Mouse (Mus musculus) embryonic facial prominence, embryonic 11.5 days (tissue): ENCODE data around the gene Dazap2. TPM values are rescaled to one million over a fixed set of nuclear protein-coding genes. Genes with fewer than 3 reads are reported as not detected.

Experiments
- ATAC-seq: fragments of 200-750 bp; cut with Nextera tagmentation; replicated peaks from 2 replicates; pipeline ENCODE4 v1.8.0; 2017; ENCODE audit warnings: low read depth; ENCODE audit not compliant: insufficient number of reproducible peaks, low FRiP score, low TSS enrichment
- DNase-seq: peaks from one replicate; pipeline ENCODE4 v3.0.0-alpha.2; 2015; ENCODE audit warnings: low spot score
- H3K27ac ChIP-seq: fragments of 300-500 bp; sonication (generic); replicated peaks from 2 replicates; pipeline ENCODE4 v1.5.1; 2014; ENCODE audit warnings: mild to moderate bottlenecking, low read depth, low read length, control low read depth
- H3K27me3 ChIP-seq: fragments of 300-500 bp; sonication (generic); 2 replicates; pipeline ENCODE4 v1.6.1; 2014; ENCODE audit warnings: mild to moderate bottlenecking, low read length, moderate library complexity, mixed read lengths; ENCODE audit not compliant: control insufficient read depth, insufficient read depth
- H3K36me3 ChIP-seq: fragments of 300-500 bp; sonication (generic); replicated peaks from 2 replicates; pipeline ENCODE4 v1.6.1; 2014; ENCODE audit warnings: low read depth, mild to moderate bottlenecking, low read length, moderate library complexity, mixed read lengths; ENCODE audit not compliant: control insufficient read depth, insufficient read depth
- H3K4me1 ChIP-seq: fragments of 300-500 bp; sonication (generic); 2 replicates; pipeline ENCODE4 v1.6.1; 2014; ENCODE audit warnings: low read length, mixed read lengths; ENCODE audit not compliant: control insufficient read depth, insufficient read depth
- H3K4me2 ChIP-seq: fragments of 300-500 bp; sonication (generic); 2 replicates; pipeline ENCODE4 v1.6.1; 2014; ENCODE audit warnings: low read depth, mild to moderate bottlenecking, control low read depth, low read length, moderate library complexity
- H3K4me3 ChIP-seq: fragments of 300-500 bp; sonication (generic); 2 replicates; pipeline ENCODE4 v1.5.1; 2014; ENCODE audit warnings: low read depth, low read length, control low read depth
- H3K9ac ChIP-seq: fragments of 300-500 bp; sonication (generic); replicated peaks from 2 replicates; pipeline ENCODE4 v1.6.1; 2014; ENCODE audit warnings: mild to moderate bottlenecking, control low read depth, low read length
- H3K9me3 ChIP-seq: fragments of 300-500 bp; sonication (generic); replicated peaks from 2 replicates; pipeline ENCODE4 v1.6.1; 2016; ENCODE audit warnings: mild to moderate bottlenecking, low read length, inconsistent platforms, mixed read lengths; ENCODE audit not compliant: control insufficient read depth
- WGBS: fragments of 180-500 bp; shearing (Covaris S2); extraction: QIAGEN DNeasy Blood & Tissue Kit; methylation state at CpG from one replicate; pipeline ENCODE4 v1.1.7; 2014; 5-methylcytosine and 5-hydroxymethylcytosine counted together
- polyA plus RNA-seq: library from polyadenylated mRNA; unstranded; fragments of >200 nt; fragmentation: Nextera tagmentation; extraction: Ambion mirVana; gene quantifications from 2 replicates; pipeline ENCODE4 v1.2.1, GENCODE M21; 2014

Dazap2 gene
- polyA plus RNA-seq, 1 experiment from 2014 or later = 210 TPM

GRCm38 (mm10) chr15:100642451-100642850 lies 27.3 kb downstream of the Dazap2 start:
- Histone ChIP-seq H3K27ac (no peak overlapping the region), H3K27me3 (peaks cover 11% of the 10 kb centered on the region; the same call in 1 of the 2 replicates), H3K9ac (no peak overlapping the region), H3K36me3 (no peaks in the 10 kb centered on the region), H3K4me1 (no peaks in the 10 kb centered on the region), H3K9me3 (no peaks in the 10 kb centered on the region), H3K4me2 (no peak overlapping the region), H3K4me3 (no peak overlapping the region)
- 90% methylated on average over 7 of the region's 7 CpGs for WGBS
- DNase-seq (no peak), ATAC-seq (no peak)

GRCm38 (mm10) chr15:100646161-100646560 lies 31.0 kb downstream of the Dazap2 start:
- no peak overlapping the region for H3K4me2 ChIP-seq
- no peak for DNase-seq
- no peak overlapping the region for H3K9ac ChIP-seq
- WGBS = 81% methylated on average over 6 of the region's 6 CpGs
- no peaks in the 10 kb centered on the region for H3K4me1 ChIP-seq
- no peaks in the 10 kb centered on the region for H3K9me3 ChIP-seq
- H3K27ac ChIP-seq = no peak overlapping the region
- H3K36me3 ChIP-seq = no peaks in the 10 kb centered on the region
- ATAC-seq = no peak
- H3K27me3 ChIP-seq = no peaks in the 10 kb centered on the region
- H3K4me3 ChIP-seq = no peak overlapping the region

GRCm38 (mm10) chr15:100650111-100650510 lies 35.0 kb downstream of the Dazap2 start:
- Histone ChIP-seq H3K9me3 (no peaks in the 10 kb centered on the region), H3K4me2 (no peak overlapping the region), H3K36me3 (no peaks in the 10 kb centered on the region), H3K27ac (no peak overlapping the region), H3K27me3 (no peaks in the 10 kb centered on the region), H3K4me3 (no peak overlapping the region), H3K9ac (no peak overlapping the region), H3K4me1 (no peaks in the 10 kb centered on the region)
- WGBS = 85% methylated on average over 10 of the region's 10 CpGs
- no peak for ATAC-seq
- no peak for DNase-seq

GRCm38 (mm10) chr15:100651610-100652009 lies 36.5 kb downstream of the Dazap2 start:
- Histone ChIP-seq H3K9me3 (no peaks in the 10 kb centered on the region), H3K9ac (no peak overlapping the region), H3K4me3 (no peak overlapping the region), H3K36me3 (no peaks in the 10 kb centered on the region), H3K4me1 (no peaks in the 10 kb centered on the region), H3K27me3 (no peaks in the 10 kb centered on the region), H3K4me2 (no peak overlapping the region), H3K27ac (no peak overlapping the region)
- 86% methylated on average over 9 of the region's 9 CpGs for WGBS
- no peak for DNase-seq
- no peak for ATAC-seq

GRCm38 (mm10) chr15:100654271-100654670 lies 39.1 kb downstream of the Dazap2 start:
- ATAC-seq (no peak), DNase-seq (no peak)
- no peak overlapping the region for H3K27ac ChIP-seq
- no peak overlapping the region for H3K4me3 ChIP-seq
- no peaks in the 10 kb centered on the region for H3K9me3 ChIP-seq
- no peaks in the 10 kb centered on the region for H3K4me1 ChIP-seq
- no peaks in the 10 kb centered on the region for H3K27me3 ChIP-seq
- no peak overlapping the region for H3K9ac ChIP-seq
- H3K36me3 ChIP-seq = no peaks in the 10 kb centered on the region
- 65% methylated on average over 1 of the region's 1 CpGs for WGBS
- H3K4me2 ChIP-seq = no peak overlapping the region

GRCm38 (mm10) chr15:100655201-100655600 lies 40.1 kb downstream of the Dazap2 start:
- Histone ChIP-seq H3K4me2 (no peak overlapping the region), H3K36me3 (no peaks in the 10 kb centered on the region), H3K27me3 (no peaks in the 10 kb centered on the region), H3K4me1 (no peaks in the 10 kb centered on the region), H3K4me3 (no peak overlapping the region), H3K9me3 (no peaks in the 10 kb centered on the region), H3K9ac (no peak overlapping the region), H3K27ac (no peak overlapping the region)
- DNase-seq (no peak), ATAC-seq (no peak)
- 85% methylated on average over 5 of the region's 5 CpGs for WGBS

GRCm38 (mm10) chr15:100660306-100660705 lies 45.2 kb downstream of the Dazap2 start:
- H3K4me2 ChIP-seq = no peak overlapping the region
- no peaks in the 10 kb centered on the region for H3K27me3 ChIP-seq
- H3K4me1 ChIP-seq = no peaks in the 10 kb centered on the region
- no peaks in the 10 kb centered on the region for H3K9me3 ChIP-seq
- 79% methylated on average over 9 of the region's 9 CpGs for WGBS
- no peaks in the 10 kb centered on the region for H3K36me3 ChIP-seq
- no peak overlapping the region for H3K27ac ChIP-seq
- H3K4me3 ChIP-seq = no peak overlapping the region
- ATAC-seq (no peak), DNase-seq (no peak)
- H3K9ac ChIP-seq = no peak overlapping the region

- DNase-seq = no peak
- H3K36me3 ChIP-seq = no peaks in the 10 kb centered on the region
- H3K9me3 ChIP-seq = no peaks in the 10 kb centered on the region
- no peak for ATAC-seq
- H3K9ac ChIP-seq = no peak overlapping the region
- no peak overlapping the region for H3K4me2 ChIP-seq
- WGBS = 86% methylated on average over 5 of the region's 5 CpGs
- H3K27me3 ChIP-seq = no peaks in the 10 kb centered on the region
- no peaks in the 10 kb centered on the region; the same call in 1 of the 2 replicates for H3K4me1 ChIP-seq
- no peak overlapping the region for H3K4me3 ChIP-seq
- H3K27ac ChIP-seq = no peak overlapping the region
These were observed 45.7 kb downstream of the Dazap2 start for GRCm38 (mm10) chr15:100660805-100661204.
